Mouse (Mus musculus): ENCODE data around the gene Rps27.

Gene Rps27

DNA sequence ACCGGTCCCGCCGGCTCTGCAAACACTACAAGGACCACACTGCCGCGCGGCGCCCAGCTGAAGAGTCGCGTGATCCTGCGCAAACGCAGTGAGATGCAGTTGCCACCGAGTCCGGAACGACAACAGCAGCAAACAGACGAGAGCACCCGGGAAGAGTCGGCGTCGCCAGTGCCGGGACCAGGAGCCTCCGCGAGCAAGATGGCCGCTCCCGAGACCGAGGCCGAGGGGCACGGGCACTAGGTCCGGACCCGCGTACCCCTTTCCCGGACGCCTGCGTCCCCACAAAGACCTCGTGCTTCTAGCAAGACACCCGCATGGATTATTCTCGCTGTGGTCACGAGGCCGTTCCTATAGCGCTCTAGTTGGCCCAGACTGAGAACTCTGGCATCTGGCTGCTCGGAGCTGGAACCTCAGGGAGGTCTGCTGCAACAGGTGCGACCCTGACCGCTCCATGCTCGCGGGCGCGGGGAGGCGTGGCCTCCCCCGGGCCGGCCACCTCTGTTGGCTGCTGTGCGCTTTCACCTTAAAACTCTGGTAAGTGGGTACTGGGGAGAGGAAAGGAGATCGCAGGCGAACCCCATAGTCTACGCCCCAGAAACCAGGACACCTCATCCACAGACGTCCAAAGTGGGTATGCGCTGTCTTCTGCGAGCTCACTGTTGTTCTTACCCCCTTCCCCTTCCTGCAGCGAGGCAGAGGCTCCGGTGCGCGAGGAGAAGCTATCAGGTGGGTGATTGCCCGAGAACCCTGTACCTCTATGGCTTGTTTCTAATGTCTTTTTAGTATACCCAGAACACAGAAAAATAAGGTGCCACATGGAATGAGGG is 18.3 kb upstream of the Rps27 start, which contains the start of gene Jtb:
Gene Jtb (plus strand): TSS at position 91 of the 827 bp plus-strand sequence.
- DNase-seq (ENCODE audit: low read depth), result peak; percentile 87

DNA sequence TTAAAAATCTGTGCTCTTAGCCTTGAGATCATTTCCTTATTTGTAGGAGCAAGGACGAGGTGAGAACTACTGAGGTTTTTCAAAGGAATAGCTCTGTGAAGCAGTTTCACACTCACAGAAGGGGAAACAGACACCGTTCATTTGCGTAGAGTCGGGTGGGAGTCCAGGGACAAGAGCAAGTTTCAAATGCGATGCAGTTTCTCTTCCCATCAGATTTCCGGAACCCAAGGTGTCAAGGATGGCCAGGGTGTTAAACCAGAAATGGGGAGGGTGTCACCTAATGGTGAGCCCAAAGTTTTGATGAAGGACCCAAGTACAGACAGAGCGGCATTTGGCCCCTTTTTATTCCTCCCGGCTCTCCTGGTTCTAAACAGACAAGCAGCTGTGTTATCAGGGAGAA is 17.6 kb upstream of the Rps27 start:
- DNase-seq (ENCODE audit: low read depth), result no peak

- no peak for DNase-seq (ENCODE audit: low read depth)
These were observed 10.9 kb upstream of the Rps27 start for GRCm38 (mm10) chr3:90224331-90224730.

DNA sequence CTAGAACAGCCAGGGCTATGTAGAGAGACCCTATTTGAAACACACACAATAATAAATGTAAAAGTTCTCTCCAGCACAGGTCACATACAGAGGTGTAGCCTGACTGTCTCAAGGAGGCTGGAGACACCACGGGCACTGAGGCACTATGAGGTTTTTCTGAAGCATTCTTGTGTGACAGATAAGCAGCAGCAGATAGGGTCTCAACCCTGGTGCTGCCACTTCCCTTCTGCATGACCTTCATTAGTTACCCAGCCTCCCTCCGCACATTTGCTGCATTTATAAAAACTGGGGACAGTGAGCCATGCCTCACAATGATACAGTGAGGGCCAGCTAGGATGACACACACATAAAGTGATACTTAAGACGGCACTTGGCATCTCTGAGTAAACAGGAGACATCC is 9.5 kb upstream of the Rps27 start:
- DNase-seq (ENCODE audit: low read depth), result no peak

DNA sequence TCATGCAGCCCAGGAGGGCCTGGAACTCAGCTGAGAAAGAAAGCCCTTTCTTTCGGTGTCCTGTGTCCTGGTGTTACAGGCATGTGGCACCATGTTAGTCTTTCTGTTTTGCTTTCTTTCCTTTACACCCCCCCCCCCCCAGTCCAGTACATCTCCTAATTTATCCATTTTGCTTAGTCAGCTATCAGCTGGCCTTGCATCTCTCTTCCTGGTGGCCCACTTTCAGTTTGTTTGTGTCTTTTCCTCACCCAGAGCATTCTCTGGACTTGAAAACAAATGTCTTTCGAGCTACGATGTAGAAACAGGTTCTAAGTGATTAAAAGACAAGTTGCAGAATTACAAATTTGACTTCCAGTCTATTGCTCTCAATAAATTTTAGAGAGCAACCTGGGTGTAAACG is 9.0 kb upstream of the Rps27 start:
- no peak for DNase-seq (ENCODE audit: low read depth)

DNA sequence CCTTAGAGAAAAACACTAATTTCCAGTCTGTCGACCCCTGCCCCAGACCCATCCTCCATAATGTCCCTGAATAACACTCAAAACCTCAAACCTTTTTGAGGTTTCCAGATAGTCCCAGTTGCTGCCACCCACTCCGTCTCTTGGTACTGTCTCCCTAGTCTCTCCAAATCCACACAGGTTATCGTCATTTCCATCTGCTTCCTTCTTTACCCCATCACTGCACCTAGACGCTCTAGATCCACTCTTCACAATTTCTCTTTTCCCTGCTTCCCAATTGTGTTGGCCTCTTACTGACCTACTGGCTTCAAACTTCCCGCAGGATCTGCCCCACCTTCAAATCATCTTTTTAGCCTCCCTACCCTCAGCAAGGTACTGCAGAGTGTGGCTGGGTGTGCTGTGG is 7.7 kb upstream of the Rps27 start:
- no peak for DNase-seq (ENCODE audit: low read depth)

DNA sequence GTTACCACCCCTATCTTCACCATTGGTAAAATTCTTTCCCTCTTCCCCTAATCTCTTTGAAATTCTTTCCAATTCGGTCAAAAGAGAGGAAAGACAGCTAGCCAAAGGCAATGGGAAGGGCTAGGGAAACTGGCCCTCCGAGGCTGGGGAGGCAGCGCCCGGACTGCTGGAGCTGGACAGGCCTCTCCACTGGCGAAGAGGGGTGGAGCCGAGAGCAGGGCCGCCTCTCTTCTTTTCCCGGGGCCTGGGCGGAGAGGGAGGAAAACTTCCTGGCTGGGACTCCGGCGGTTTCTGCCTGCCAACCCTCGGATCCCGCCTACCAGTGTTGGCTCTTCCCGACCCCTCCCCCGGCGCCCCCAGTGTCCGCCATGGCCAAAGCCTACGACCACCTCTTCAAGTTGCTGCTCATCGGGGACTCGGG is 7.1 kb upstream of the Rps27 start:
- DNase-seq (ENCODE audit: low read depth), result peak; percentile 48

GRCm38 (mm10) chr3:90220088-90220487 is 6.6 kb upstream of the Rps27 start:
- peak; percentile 49 for DNase-seq (ENCODE audit: low read depth)

DNA sequence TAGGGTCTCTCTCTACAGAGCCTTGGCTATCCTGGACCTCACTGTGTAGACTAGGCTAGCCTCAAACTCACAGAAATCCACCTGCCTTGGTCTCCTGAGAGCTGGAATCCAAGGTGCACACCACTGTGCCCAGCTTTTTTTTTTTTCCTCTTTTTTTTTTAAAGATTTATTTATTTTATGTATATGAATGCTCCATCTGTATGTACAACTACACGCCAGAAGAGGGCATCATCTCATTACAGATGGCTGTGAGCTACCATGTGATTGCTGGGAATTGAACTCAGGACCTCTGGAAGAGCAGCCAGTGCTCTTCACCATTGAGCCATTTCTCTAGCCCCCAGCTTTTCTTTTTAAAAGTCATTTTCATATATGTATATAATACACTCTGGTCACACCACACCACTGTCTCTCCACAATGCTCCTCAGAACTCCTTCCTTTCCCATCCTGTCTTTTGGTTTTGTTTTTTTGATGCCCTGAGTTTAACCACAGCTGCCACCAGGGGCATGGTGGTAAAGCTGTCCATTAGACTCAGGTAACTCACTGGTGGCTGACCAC is 2.5 kb upstream of the Rps27 start:
- DNase-seq (ENCODE audit: low read depth), result no peak

- no peak for DNase-seq (ENCODE audit: low read depth)
These were observed 669 bp upstream of the Rps27 start for GRCm38 (mm10) chr3:90213956-90214684.

DNA sequence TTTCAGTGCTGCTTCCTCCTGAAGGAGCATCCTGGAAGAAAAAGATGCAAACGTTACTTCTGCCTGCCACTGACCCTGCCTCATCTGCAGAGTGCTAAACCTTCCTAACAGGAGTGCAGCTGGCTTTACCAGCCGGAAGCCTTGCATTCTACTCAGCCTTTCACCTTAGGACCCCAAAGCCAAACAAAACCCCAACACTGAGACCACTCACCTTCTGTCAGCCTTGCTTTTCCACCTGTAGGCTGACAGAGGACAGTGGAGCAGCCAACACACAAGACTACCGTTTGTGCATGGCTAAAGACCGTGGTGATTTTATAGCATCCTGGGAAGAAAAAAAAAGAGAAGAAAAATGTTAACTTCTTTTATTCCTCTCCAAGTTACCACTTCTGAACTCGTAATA is 728 bp downstream of the Rps27 start:
- no peak for DNase-seq (ENCODE audit: low read depth)

GRCm38 (mm10) chr3:90211475-90212398 is 1.7 kb downstream of the Rps27 start:
- DNase-seq (ENCODE audit: low read depth), result no peak

DNA sequence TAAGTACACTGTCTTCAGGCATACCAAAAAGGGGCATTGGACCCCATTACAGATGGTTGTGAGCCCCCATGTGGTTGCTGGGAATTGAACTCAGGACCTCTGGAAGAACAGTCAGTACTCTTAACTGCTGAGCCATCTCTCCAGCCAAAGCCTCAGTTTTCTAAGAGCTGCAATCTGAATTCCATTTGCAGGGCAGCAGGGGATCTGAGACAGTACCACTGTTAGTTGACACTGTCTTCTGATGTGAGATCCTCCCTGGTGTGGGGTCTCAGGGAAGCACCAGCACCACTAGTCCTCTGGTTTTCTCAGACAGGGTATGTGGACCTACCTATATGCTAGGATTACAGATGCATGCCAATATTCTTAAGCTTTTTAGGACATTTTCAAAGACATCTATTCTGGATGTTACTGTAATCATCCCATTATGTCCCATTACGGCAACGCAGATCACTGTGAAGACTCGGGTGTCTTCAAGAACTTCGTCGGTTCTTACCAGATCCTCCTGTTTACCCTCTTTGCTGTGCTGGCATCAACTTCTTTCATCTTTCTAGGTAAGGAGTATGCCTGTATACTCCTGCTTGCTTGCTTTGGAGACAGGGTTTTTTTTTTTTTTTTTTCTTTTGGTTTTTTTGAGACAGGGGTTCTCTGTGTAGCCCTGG is 3.4 kb downstream of the Rps27 start:
- DNase-seq (ENCODE audit: low read depth), result no peak

DNA sequence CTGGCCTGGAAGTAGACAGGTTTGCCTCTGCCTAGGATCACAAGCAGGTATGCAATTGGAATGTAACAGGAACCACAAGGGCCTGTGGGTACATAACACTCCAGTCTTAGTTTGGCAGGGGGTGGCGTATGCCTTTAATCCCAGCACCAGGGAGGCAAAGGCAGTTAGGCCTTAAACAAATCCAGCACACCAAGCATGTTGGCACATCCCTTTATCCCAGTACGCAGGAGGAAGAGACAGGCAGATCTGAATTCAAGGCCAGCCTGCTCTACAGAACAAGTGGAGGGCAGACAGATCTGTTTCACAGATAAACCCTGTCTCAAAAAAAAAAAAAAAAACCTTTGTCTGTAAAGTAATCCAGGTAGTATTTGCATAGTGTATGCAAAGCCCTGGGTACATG is 4.8 kb downstream of the Rps27 start:
- no peak for DNase-seq (ENCODE audit: low read depth)

- no peak for DNase-seq (ENCODE audit: low read depth)
These were observed 8.9 kb downstream of the Rps27 start for GRCm38 (mm10) chr3:90204582-90204981.

DNA sequence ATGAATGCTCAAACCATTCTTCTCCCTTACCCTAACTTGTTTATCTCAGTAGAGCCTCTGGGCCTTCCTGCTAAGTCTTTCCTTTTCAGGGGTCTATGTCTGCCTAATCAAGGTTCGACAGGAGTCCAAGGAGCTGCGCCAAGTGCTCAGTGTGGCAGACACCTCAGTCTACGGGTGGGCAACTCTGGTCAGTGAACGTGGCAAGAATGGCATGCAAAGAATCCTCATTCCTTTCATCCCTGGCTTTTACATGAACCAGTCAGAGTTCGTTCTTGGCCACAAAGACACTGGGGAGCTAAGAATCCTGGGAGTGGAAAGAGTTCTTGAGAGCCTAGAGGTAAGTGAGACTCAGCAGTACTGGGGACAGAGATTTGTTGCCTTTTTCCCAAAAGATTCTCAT is 9.8 kb downstream of the Rps27 start:
- no peak for DNase-seq (ENCODE audit: low read depth)

DNA sequence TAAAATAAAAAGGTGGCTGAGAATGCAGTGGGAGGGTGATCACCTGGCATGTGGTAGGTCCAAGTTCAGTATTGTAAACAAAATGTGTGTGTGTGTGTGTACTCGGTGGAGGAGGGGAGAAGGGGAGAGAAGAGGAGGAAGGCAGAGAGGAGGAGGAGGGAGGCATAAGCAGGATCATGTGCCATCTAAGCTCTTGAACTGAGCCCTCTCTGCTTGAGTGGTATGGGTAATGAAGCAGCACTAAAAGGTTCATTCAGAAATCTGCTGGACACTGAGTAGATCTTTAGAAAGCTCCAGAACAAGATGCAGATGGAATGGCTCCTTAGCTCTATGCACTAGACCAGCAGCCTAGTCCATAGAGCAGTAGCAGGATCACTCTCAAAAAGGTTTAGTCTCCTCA is 10.6 kb downstream of the Rps27 start:
- no peak for DNase-seq (ENCODE audit: low read depth)

DNA sequence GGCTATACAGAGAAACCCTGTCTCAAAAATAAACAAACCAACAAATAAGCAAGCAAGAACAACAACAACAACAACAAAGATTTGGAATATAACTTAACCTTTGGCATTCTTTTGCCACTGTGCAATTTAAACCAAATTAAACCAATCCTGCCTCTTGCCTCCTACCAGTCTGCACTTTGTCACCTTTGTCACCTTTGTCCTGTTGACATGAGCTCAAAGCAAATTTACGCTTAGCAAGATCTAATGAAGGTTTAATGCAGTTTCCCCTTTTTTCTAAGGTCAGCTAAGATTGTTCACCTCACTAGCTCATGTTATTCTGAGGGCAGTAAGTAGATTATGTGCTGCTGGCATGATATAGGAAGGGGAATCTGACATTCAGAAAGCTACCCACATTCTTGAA is 15.9 kb downstream of the Rps27 start:
- no peak for DNase-seq (ENCODE audit: low read depth)

- no peak for DNase-seq (ENCODE audit: low read depth)
These were observed 17.8 kb downstream of the Rps27 start for GRCm38 (mm10) chr3:90195644-90196043.

GRCm38 (mm10) chr3:90194759-90195158 is 18.7 kb downstream of the Rps27 start:
- no peak for DNase-seq (ENCODE audit: low read depth)

DNA sequence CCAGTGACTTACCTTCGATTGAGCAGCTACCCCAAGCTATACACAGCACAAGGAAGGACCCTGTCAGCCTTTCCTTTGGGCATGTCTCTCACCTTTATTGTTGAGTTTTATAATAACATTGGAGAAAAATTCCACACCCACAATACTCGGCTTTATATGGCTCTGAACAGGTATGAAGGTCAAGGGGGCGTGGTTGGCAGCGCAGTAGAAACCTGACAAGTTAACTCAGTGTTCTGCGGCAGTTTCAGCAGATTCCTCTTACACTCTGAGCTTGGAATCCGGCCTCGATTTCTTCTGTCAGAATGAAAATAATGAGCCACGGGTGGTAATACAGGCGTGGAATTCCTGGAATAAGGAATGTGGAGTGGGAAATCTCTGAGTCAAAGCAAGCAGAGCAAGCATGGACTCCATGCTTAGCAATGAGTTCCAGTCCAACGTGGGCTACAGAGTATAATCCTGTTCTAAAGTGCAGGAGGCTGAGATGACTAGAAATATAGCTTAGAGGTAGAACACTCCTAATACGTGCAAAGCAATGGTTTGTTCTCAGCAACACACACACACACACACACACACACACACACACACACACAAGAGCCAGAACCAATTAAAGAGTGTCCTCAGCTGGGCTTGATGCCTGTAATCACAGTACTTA is 22.5 kb downstream of the Rps27 start:
- no peak for DNase-seq (ENCODE audit: low read depth)
